Comparison of ENCODE assay signal across 8 mouse cellular contexts in genomic region chr11:59885217-59885986, GRCm38 (mm10). TPM values are rescaled to one million over a fixed set of nuclear protein-coding genes. Genes with fewer than 3 reads are reported as not detected.
DNase-seq lines count a peak whose midpoint lies in the region; ATAC-seq and TF ChIP-seq lines count a peak whose summit lies in the region.

No protein-coding gene starts in this region.

- no peaks in the 10 kb centered on the region for H3K27me3 ChIP-seq in hindbrain, embryonic 11.5 days (ENCODE audit: control insufficient read depth, insufficient read depth, low read length)
- no peaks in the 10 kb centered on the region for H3K27me3 ChIP-seq in hindbrain, embryonic 16.5 days (replicated peaks; ENCODE audit: control insufficient read depth, insufficient read depth, low read length)
- H3K27me3 ChIP-seq in heart, postnatal 0 days (ENCODE audit: control insufficient read depth, insufficient read depth, low read length) = no peaks in the 10 kb centered on the region
- no peaks in the 10 kb centered on the region for H3K27me3 ChIP-seq in limb, embryonic 11.5 days (ENCODE audit: control insufficient read depth, insufficient read depth, low read length)
- no peaks in the 10 kb centered on the region for H3K27me3 ChIP-seq in neural tube, embryonic 14.5 days (ENCODE audit: control insufficient read depth, insufficient read depth, low read length)
- no peaks in the 10 kb centered on the region for H3K27me3 ChIP-seq in forebrain, embryonic 15.5 days

- no peak overlapping the region for H3K9ac ChIP-seq in hindbrain, embryonic 11.5 days (ENCODE audit: low read depth, low read length)
- H3K9ac ChIP-seq in hindbrain, embryonic 16.5 days (ENCODE audit: low read depth, low read length) = no peak overlapping the region
- no peak overlapping the region for H3K9ac ChIP-seq in heart, postnatal 0 days (replicated peaks; ENCODE audit: low read depth, low read length)
- no peak overlapping the region for H3K9ac ChIP-seq in limb, embryonic 11.5 days (ENCODE audit: low read length)
- 0 out of 2 replicates have a peak overlapping the region, but pooled peaks have one; percentile 2 for H3K9ac ChIP-seq in neural tube, embryonic 14.5 days (replicated peaks; ENCODE audit: low read depth, low read length)
- H3K9ac ChIP-seq in forebrain, embryonic 15.5 days (replicated peaks) = no peak overlapping the region

- H3K4me1 ChIP-seq in hindbrain, embryonic 11.5 days (replicated peaks; ENCODE audit: control insufficient read depth, insufficient read depth, low read length) = no peaks in the 10 kb centered on the region
- no peaks in the 10 kb centered on the region for H3K4me1 ChIP-seq in hindbrain, embryonic 16.5 days (ENCODE audit: control insufficient read depth, insufficient read depth, low read depth, low read length)
- H3K4me1 ChIP-seq in heart, postnatal 0 days (ENCODE audit: control insufficient read depth, insufficient read depth) = peaks cover 3% of the 10 kb centered on the region; the same call in 1 of the 2 replicates
- H3K4me1 ChIP-seq in limb, embryonic 11.5 days (ENCODE audit: control insufficient read depth, insufficient read depth, low read length) = no peaks in the 10 kb centered on the region
- no peaks in the 10 kb centered on the region for H3K4me1 ChIP-seq in neural tube, embryonic 14.5 days (ENCODE audit: control insufficient read depth, insufficient read depth, low read length)
- no peaks in the 10 kb centered on the region for H3K4me1 ChIP-seq in forebrain, embryonic 15.5 days

- TF ChIP-seq EP300 in heart, postnatal 0 days (IDR thresholded peaks at IDR 0.05; ENCODE audit: low read depth) = peak; percentile 89; the same call in 1 of the 2 replicates

- no peaks in the 10 kb centered on the region for H3K9me3 ChIP-seq in hindbrain, embryonic 11.5 days (ENCODE audit: control insufficient read depth, low read length)
- H3K9me3 ChIP-seq in hindbrain, embryonic 16.5 days (ENCODE audit: control insufficient read depth, low read length) = no peaks in the 10 kb centered on the region
- no peaks in the 10 kb centered on the region for H3K9me3 ChIP-seq in heart, postnatal 0 days (replicated peaks; ENCODE audit: control insufficient read depth, low read length)
- H3K9me3 ChIP-seq in limb, embryonic 11.5 days (ENCODE audit: control insufficient read depth, low read length) = no peaks in the 10 kb centered on the region
- H3K9me3 ChIP-seq in neural tube, embryonic 14.5 days (ENCODE audit: control insufficient read depth, low read length) = no peaks in the 10 kb centered on the region
- H3K9me3 ChIP-seq in forebrain, embryonic 15.5 days = no peaks in the 10 kb centered on the region

- 68% methylated on average over 17 of the region's 17 CpGs for whole genome bisulfite sequencing in hindbrain, embryonic 11.5 days
- 63% methylated on average over 17 of the region's 17 CpGs for WGBS in hindbrain, embryonic 16.5 days
- WGBS in heart, postnatal 0 days = 34% methylated on average over 17 of the region's 17 CpGs
- WGBS in limb, embryonic 11.5 days = 71% methylated on average over 17 of the region's 17 CpGs
- 67% methylated on average over 17 of the region's 17 CpGs for WGBS in neural tube, embryonic 14.5 days
- WGBS in forebrain, embryonic 15.5 days = 77% methylated on average over 17 of the region's 17 CpGs

- H3K36me3 ChIP-seq in hindbrain, embryonic 11.5 days (ENCODE audit: control insufficient read depth, insufficient read depth, low read length) = no peaks in the 10 kb centered on the region
- H3K36me3 ChIP-seq in hindbrain, embryonic 16.5 days (ENCODE audit: control insufficient read depth, insufficient read depth, low read length) = no peaks in the 10 kb centered on the region
- no peaks in the 10 kb centered on the region for H3K36me3 ChIP-seq in heart, postnatal 0 days (replicated peaks; ENCODE audit: control insufficient read depth, insufficient read depth, low read length)
- H3K36me3 ChIP-seq in limb, embryonic 11.5 days (ENCODE audit: control insufficient read depth, insufficient read depth, low read length) = no peaks in the 10 kb centered on the region
- H3K36me3 ChIP-seq in neural tube, embryonic 14.5 days (ENCODE audit: control insufficient read depth, insufficient read depth, low read length) = no peaks in the 10 kb centered on the region
- no peaks in the 10 kb centered on the region for H3K36me3 ChIP-seq in forebrain, embryonic 15.5 days

- peak; percentile 37; the same call in 1 of the 2 replicates for TF ChIP-seq CTCF in heart, postnatal 0 days (IDR thresholded peaks at IDR 0.05; ENCODE audit: low read depth)

- no peak overlapping the region for H3K4me3 ChIP-seq in hindbrain, embryonic 11.5 days (ENCODE audit: low read depth, low read length)
- H3K4me3 ChIP-seq in hindbrain, embryonic 16.5 days (ENCODE audit: low read length) = no peak overlapping the region
- H3K4me3 ChIP-seq in heart, postnatal 0 days (ENCODE audit: low read depth, low read length) = no peak overlapping the region
- no peak overlapping the region for H3K4me3 ChIP-seq in limb, embryonic 11.5 days (ENCODE audit: low read depth, low read length)
- no peak overlapping the region for H3K4me3 ChIP-seq in neural tube, embryonic 14.5 days (ENCODE audit: low read depth, low read length)
- no peak overlapping the region for H3K4me3 ChIP-seq in forebrain, embryonic 15.5 days

- no peak for ATAC-seq in hindbrain, embryonic 11.5 days (ENCODE audit: low FRiP score)
- no peak for ATAC-seq in hindbrain, embryonic 16.5 days
- peak; percentile 71 for ATAC-seq in heart, postnatal 0 days (ENCODE audit: insufficient read depth, low read depth)
- ATAC-seq in limb, embryonic 11.5 days (ENCODE audit: insufficient number of reproducible peaks, low FRiP score, low TSS enrichment, low read depth) = no peak
- ATAC-seq in neural tube, embryonic 14.5 days (ENCODE audit: low read depth) = no peak
- no peak for ATAC-seq in forebrain, embryonic 15.5 days (replicated peaks)

- no peak overlapping the region for H3K27ac ChIP-seq in hindbrain, embryonic 11.5 days (ENCODE audit: low read depth, low read length)
- no peak overlapping the region; the same call in 1 of the 2 replicates for H3K27ac ChIP-seq in hindbrain, embryonic 16.5 days (ENCODE audit: low read depth, low read length)
- H3K27ac ChIP-seq in heart, postnatal 0 days (ENCODE audit: low read depth) = peak overlapping the region; percentile 81
- no peak overlapping the region for H3K27ac ChIP-seq in limb, embryonic 11.5 days (replicated peaks; ENCODE audit: low read depth, low read length)
- H3K27ac ChIP-seq in neural tube, embryonic 14.5 days (ENCODE audit: low read depth, low read length) = no peak overlapping the region; the same call in 1 of the 2 replicates
- H3K27ac ChIP-seq in forebrain, embryonic 15.5 days (replicated peaks) = no peak overlapping the region

- H3K4me2 ChIP-seq in hindbrain, embryonic 11.5 days (replicated peaks; ENCODE audit: low read depth, low read length) = no peak overlapping the region
- no peak overlapping the region for H3K4me2 ChIP-seq in hindbrain, embryonic 16.5 days (ENCODE audit: low read length)
- H3K4me2 ChIP-seq in heart, postnatal 0 days (ENCODE audit: low read depth, low read length) = peak overlapping the region; percentile 9; the same call in 1 of the 2 replicates
- H3K4me2 ChIP-seq in limb, embryonic 11.5 days (ENCODE audit: low read depth, severe bottlenecking) = no peak overlapping the region
- no peak overlapping the region for H3K4me2 ChIP-seq in neural tube, embryonic 14.5 days (ENCODE audit: low read depth, low read length)
- no peak overlapping the region for H3K4me2 ChIP-seq in forebrain, embryonic 15.5 days (replicated peaks)

- DNase-seq in hindbrain, embryonic 11.5 days (ENCODE audit: low spot score) = peak; percentile 23
- peak; percentile 52 to 60 for DNase-seq in adrenal gland, postnatal 36 days
- peak; percentile 73 for DNase-seq in heart, postnatal 0 days (ENCODE audit: low spot score)
- DNase-seq in limb, embryonic 11.5 days (ENCODE audit: low spot score) = peak; percentile 31
- DNase-seq in urinary bladder, postnatal 14 days (ENCODE audit: low spot score) = no peak

RNA-seq across cellular contexts. Expression of gene Cops3, which starts 45.8 kb away (rescaled TPM):
- 246 and 254 TPM in 2 replicates for polyA plus RNA-seq in hindbrain, embryonic 11.5 days (2014; fragmentation: Nextera tagmentation; extraction: Ambion mirVana)
- 178 and 181 TPM in 2 replicates for polyA plus RNA-seq in hindbrain, embryonic 16.5 days (2015; fragmentation: Nextera tagmentation; extraction: Ambion mirVana)
- 100 to 1,000 TPM in 1 of 2 experiments, 10 to 100 TPM in 1; 85.2 to 108 TPM for total RNA-seq in adrenal gland, postnatal 36 days (2021)
- total RNA-seq in heart, postnatal 0 days (2014; rRNA removed; ENCODE audit: low replicate concordance) = 131 and 159 TPM in 2 replicates
- polyA plus RNA-seq in heart, postnatal 0 days (2015; fragmentation: Nextera tagmentation; extraction: Ambion mirVana) = 114 and 119 TPM in 2 replicates
- 244 and 250 TPM in 2 replicates for polyA plus RNA-seq in limb, embryonic 11.5 days (2014; fragmentation: Nextera tagmentation; extraction: Ambion mirVana)
- 211 and 212 TPM in 2 replicates for polyA plus RNA-seq in neural tube, embryonic 14.5 days (2014; fragmentation: Nextera tagmentation; extraction: Ambion mirVana)
- polyA plus RNA-seq in forebrain, embryonic 15.5 days (2015; fragmentation: Nextera tagmentation; extraction: Ambion mirVana) = 205 and 208 TPM in 2 replicates

RNA-seq across cellular contexts. Expression of gene Nt5m, which starts 46.2 kb away (rescaled TPM):
- 37.8 and 42.6 TPM in 2 replicates for polyA plus RNA-seq in hindbrain, embryonic 11.5 days (2014; fragmentation: Nextera tagmentation; extraction: Ambion mirVana)
- polyA plus RNA-seq in hindbrain, embryonic 16.5 days (2015; fragmentation: Nextera tagmentation; extraction: Ambion mirVana) = 74.2 and 85.4 TPM in 2 replicates
- 10 to 100 TPM; 24.4 to 29.7 TPM for total RNA-seq in adrenal gland, postnatal 36 days (2021)
- 59.6 and 63.1 TPM in 2 replicates for total RNA-seq in heart, postnatal 0 days (2014; rRNA removed; ENCODE audit: low replicate concordance)
- 42.3 and 42.8 TPM in 2 replicates for polyA plus RNA-seq in heart, postnatal 0 days (2015; fragmentation: Nextera tagmentation; extraction: Ambion mirVana)
- polyA plus RNA-seq in limb, embryonic 11.5 days (2014; fragmentation: Nextera tagmentation; extraction: Ambion mirVana) = 36.1 and 37.2 TPM in 2 replicates
- polyA plus RNA-seq in neural tube, embryonic 14.5 days (2014; fragmentation: Nextera tagmentation; extraction: Ambion mirVana) = 69.6 and 80.7 TPM in 2 replicates
- 54.0 and 58.4 TPM in 2 replicates for polyA plus RNA-seq in forebrain, embryonic 15.5 days (2015; fragmentation: Nextera tagmentation; extraction: Ambion mirVana)
